Mouse (Mus musculus): ENCODE results near the gene Fbxo2.
"Not testable (repeated sequence)": the region's sequence is repeated elsewhere in the genome, so short reads cannot be mapped to it uniquely, and the experiment has no call there.

The Fbxo2 gene

GRCm38 (mm10) chr4:148177716-148178115 lies 17.3 kb downstream of the Fbxo2 start:
- DNase-seq = no peak

- DNase-seq = no peak
Measured at GRCm38 (mm10) chr4:148181483-148181882, 21.1 kb downstream of the Fbxo2 start.

GRCm38 (mm10) chr4:148182363-148182762 lies 21.9 kb downstream of the Fbxo2 start:
- no peak for DNase-seq

- DNase-seq = no peak
Measured at GRCm38 (mm10) chr4:148184564-148184963, 24.1 kb downstream of the Fbxo2 start.

- no peak for DNase-seq
Measured at GRCm38 (mm10) chr4:148185819-148186218, 25.4 kb downstream of the Fbxo2 start.

- DNase-seq = not testable (repeated sequence)
Measured at GRCm38 (mm10) chr4:148188767-148189166, 28.3 kb downstream of the Fbxo2 start.

GRCm38 (mm10) chr4:148192707-148193245 lies 32.4 kb downstream of the Fbxo2 start:
- DNase-seq = no peak

GRCm38 (mm10) chr4:148194400-148194799 lies 34.0 kb downstream of the Fbxo2 start:
- DNase-seq = no peak

- no peak for DNase-seq
Measured at GRCm38 (mm10) chr4:148198721-148199120, 38.3 kb downstream of the Fbxo2 start.

GRCm38 (mm10) chr4:148203557-148203956 lies 43.1 kb downstream of the Fbxo2 start:
- DNase-seq = peak; percentile 26

- DNase-seq = peak; percentile 90
Measured at GRCm38 (mm10) chr4:148204061-148204872, 43.8 kb downstream of the Fbxo2 start.

GRCm38 (mm10) chr4:148204873-148205232 lies 44.4 kb downstream of the Fbxo2 start:
- DNase-seq = no peak

GRCm38 (mm10) chr4:148214460-148215136 lies 54.2 kb downstream of the Fbxo2 start:
- no peak for DNase-seq

- DNase-seq = no peak
Measured at GRCm38 (mm10) chr4:148215264-148215900, 55.0 kb downstream of the Fbxo2 start.

Data from liver (tissue).